Mouse (Mus musculus) liver, adult 2 months (tissue): Measurements from ENCODE around the gene Mta3.

Source experiments
- CTCF ChIP-seq: fragments of 200-500 bp; IDR thresholded peaks from 2 replicates; pipeline ENCODE4 v1.5.1; 2011; ENCODE audit warnings: low read depth, low read length, control low read depth
- POLR2A ChIP-seq: fragments of 200-500 bp; IDR thresholded peaks from 2 replicates; pipeline ENCODE4 v1.6.1; 2011; ENCODE audit warnings: low read length, control low read depth; ENCODE audit not compliant: insufficient read depth; ENCODE audit errors: extremely low read depth

GRCm38 (mm10) chr17:83782740-83783139 lies 76.8 kb downstream of the Mta3 start:
- TF ChIP-seq CTCF (no peak), POLR2A (no peak)
